Mouse (Mus musculus) lung, adult 2 months (tissue): Measurements from ENCODE around the gene Tyw3. TPM values are rescaled to one million over a fixed set of nuclear protein-coding genes. Genes with fewer than 3 reads are reported as not detected.
"Not testable (repeated sequence)": the region's sequence is repeated elsewhere in the genome, so short reads cannot be mapped to it uniquely, and the experiment has no call there.

ENCODE experiments used
- DNase-seq: peaks from one replicate; pipeline ENCODE4 v3.0.0; 2022
- H3K4me1 ChIP-seq: fragments of 200-500 bp; 2 replicates; pipeline ENCODE4 v1.6.1; 2011; ENCODE audit warnings: low read length; ENCODE audit not compliant: control insufficient read depth, insufficient read depth
- H3K4me3 ChIP-seq: fragments of 200-500 bp; replicated peaks from 2 replicates; pipeline ENCODE3; 2011; ENCODE audit warnings: low read depth, mild to moderate bottlenecking, control low read depth, low read length; ENCODE audit errors: extremely low read depth
- CTCF ChIP-seq: fragments of 200-500 bp; IDR thresholded peaks from 2 replicates; pipeline ENCODE4 v1.5.1; 2011; ENCODE audit warnings: mild to moderate bottlenecking, low read length, control low read depth; ENCODE audit not compliant: insufficient read depth
- POLR2A ChIP-seq: fragments of 200-500 bp; IDR thresholded peaks from 2 replicates; pipeline ENCODE4 v1.6.1; 2011; ENCODE audit warnings: low read depth, mild to moderate bottlenecking, control low read depth, low read length, borderline replicate concordance; ENCODE audit errors: extremely low read depth
- WGBS: fragments of 180-500 bp; shearing (Covaris S2); methylation state at CpG from one replicate; pipeline ENCODE4 v1.1.7; 2018; 5-methylcytosine and 5-hydroxymethylcytosine counted together
- polyA plus RNA-seq: library from polyadenylated mRNA; depleted of rRNA; stranded (reverse); fragments of >200 nt; gene quantifications from 2 replicates; pipeline ENCODE4 v1.2.3, GENCODE M21; 2012; rRNA removed

Tyw3 gene
- polyA plus RNA-seq = 9.1 and 9.4 TPM in 2 replicates

GRCm38 (mm10) chr3:154596934-154597554, at the start of gene Tyw3:
Gene Tyw3, minus strand, starts transcription at chr3:154597104.
- TF ChIP-seq POLR2A (no peak; the same call in 1 of the 2 replicates), CTCF (peak; percentile 50)
- peaks cover 6% of the 10 kb centered on the region; the same call in 1 of the 2 replicates for H3K4me1 ChIP-seq
- WGBS = under 1% methylated on average over 38 of the region's 38 CpGs
- H3K4me3 ChIP-seq = peak within 1 kb of the TSS; percentile 80
- DNase-seq = peak; percentile 99

GRCm38 (mm10) chr3:154633091-154633490, 36.2 kb upstream of the Tyw3 start:
- Histone ChIP-seq H3K4me1 (no peaks in the 10 kb centered on the region), H3K4me3 (no peak overlapping the region)
- TF ChIP-seq CTCF = no peak
- no peak for TF ChIP-seq POLR2A
- no peak for DNase-seq
- WGBS = 88% methylated on average over 5 of the region's 5 CpGs

- not testable (repeated sequence) for H3K4me3 ChIP-seq, DNase-seq, H3K4me1 ChIP-seq
- 78% methylated on average over 2 of the region's 2 CpGs for WGBS
Measured at GRCm38 (mm10) chr3:154631281-154631680, 34.4 kb upstream of the Tyw3 start.

- DNase-seq = no peak
- H3K4me3 ChIP-seq = no peak overlapping the region
- TF ChIP-seq CTCF (no peak), POLR2A (no peak)
- no peaks in the 10 kb centered on the region for H3K4me1 ChIP-seq
Measured at GRCm38 (mm10) chr3:154628284-154628683, 31.4 kb upstream of the Tyw3 start.

- no peak for TF ChIP-seq CTCF
Measured at GRCm38 (mm10) chr3:154616106-154616505, 19.2 kb upstream of the Tyw3 start.

GRCm38 (mm10) chr3:154615304-154615703, 18.4 kb upstream of the Tyw3 start:
- DNase-seq = no peak
- no peak for TF ChIP-seq POLR2A
- Histone ChIP-seq H3K4me3 (no peak overlapping the region), H3K4me1 (no peaks in the 10 kb centered on the region)
- WGBS = 90% methylated on average over 7 of the region's 7 CpGs

More at GRCm38 (mm10) chr3:154616106-154616505, 19.2 kb upstream of the Tyw3 start:
- WGBS = 90% methylated on average over 4 of the region's 4 CpGs
- no peak overlapping the region for H3K4me3 ChIP-seq
- DNase-seq = no peak
- no peaks in the 10 kb centered on the region for H3K4me1 ChIP-seq

GRCm38 (mm10) chr3:154614771-154615170, 17.9 kb upstream of the Tyw3 start:
- WGBS = 94% methylated on average over 8 of the region's 8 CpGs
- H3K4me3 ChIP-seq = no peak overlapping the region
- no peaks in the 10 kb centered on the region for H3K4me1 ChIP-seq
- TF ChIP-seq CTCF = no peak
- TF ChIP-seq POLR2A = no peak
- no peak for DNase-seq

GRCm38 (mm10) chr3:154611888-154612287, 15.0 kb upstream of the Tyw3 start:
- no peak for DNase-seq
- TF ChIP-seq POLR2A (no peak), CTCF (no peak)
- H3K4me3 ChIP-seq = no peak overlapping the region
- H3K4me1 ChIP-seq = no peaks in the 10 kb centered on the region
- WGBS = 74% methylated on average over 3 of the region's 3 CpGs

GRCm38 (mm10) chr3:154607896-154608295, 11.0 kb upstream of the Tyw3 start:
- no peak for DNase-seq
- 84% methylated on average over 1 of the region's 1 CpGs for WGBS
- no peak overlapping the region for H3K4me3 ChIP-seq
- TF ChIP-seq POLR2A = no peak
- no peak for TF ChIP-seq CTCF
- no peaks in the 10 kb centered on the region for H3K4me1 ChIP-seq

- DNase-seq = no peak
- no peak for TF ChIP-seq POLR2A
- 62% methylated on average over 5 of the region's 5 CpGs for WGBS
- Histone ChIP-seq H3K4me1 (no peaks in the 10 kb centered on the region), H3K4me3 (no peak overlapping the region)
Measured at GRCm38 (mm10) chr3:154604871-154605270, 8.0 kb upstream of the Tyw3 start.
